Mouse (Mus musculus): Measurements from ENCODE around the gene Nln. TPM values are rescaled to one million over a fixed set of nuclear protein-coding genes. Genes with fewer than 3 reads are reported as not detected.

The Nln gene
- total RNA-seq, 1 experiment, result 24.2 TPM

- TF ChIP-seq ZNF384 (IDR thresholded peaks at IDR 0.05; ENCODE audit: low read depth, low read length), result no peak
- TF ChIP-seq ZC3H11A (IDR thresholded peaks at IDR 0.05; ENCODE audit: borderline replicate concordance, low read depth, low read length), result no peak
- no peak for TF ChIP-seq MAFK (IDR thresholded peaks at IDR 0.05; ENCODE audit: insufficient read depth, low read depth, low read length)
- no peak for TF ChIP-seq HCFC1 (IDR thresholded peaks at IDR 0.05; ENCODE audit: borderline replicate concordance, insufficient read depth, low read length)
- no peak for TF ChIP-seq CHD2 (IDR thresholded peaks at IDR 0.05; ENCODE audit: low read depth, low read length)
- no peaks in the 10 kb centered on the region for H3K9me3 ChIP-seq (ENCODE audit: control insufficient read depth, insufficient read depth, low read depth, low read length)
- H3K4me1 ChIP-seq (ENCODE audit: control insufficient read depth in 2 of 2, insufficient read depth in 2 of 2, low read length in 2 of 2, poor library complexity in 1 of 2), result no peaks in the 10 kb centered on the region
- in situ Hi-C loops (cut with MboI; ENCODE audit: low sequenced_read_pairs in 2 of 2, unreplicated experiment in 2 of 2), result no loop called here
- H3K4me3 ChIP-seq (ENCODE audit: insufficient read depth in 1 of 2, low read depth in 1 of 2, low read length in 2 of 2, poor library complexity in 1 of 2, severe bottlenecking in 1 of 2), result no peak overlapping the region
- no peaks in the 10 kb centered on the region; the same call in 1 of the 2 replicates for H3K36me3 ChIP-seq (ENCODE audit: control insufficient read depth, insufficient read depth, low read length, poor library complexity, severe bottlenecking)
- DNase-seq (ENCODE audit: low read depth, low spot score), result no peak
- H3K27ac ChIP-seq (ENCODE audit: insufficient read depth, low read depth, low read length, poor library complexity, severe bottlenecking), result no peak overlapping the region
- H3K9ac ChIP-seq (ENCODE audit: insufficient read depth, low read depth, low read length, poor library complexity, severe bottlenecking), result no peak overlapping the region
Measured at GRCm38 (mm10) chr13:104037531-104038290, 71.7 kb downstream of the Nln start.

GRCm38 (mm10) chr13:104036494-104037290, 72.7 kb downstream of the Nln start:
- Histone ChIP-seq H3K9me3 (ENCODE audit: control insufficient read depth, insufficient read depth, low read depth, low read length) (no peaks in the 10 kb centered on the region), H3K9ac (ENCODE audit: insufficient read depth, low read depth, low read length, poor library complexity, severe bottlenecking) (no peak overlapping the region), H3K27ac (ENCODE audit: insufficient read depth, low read depth, low read length, poor library complexity, severe bottlenecking) (no peak overlapping the region), H3K4me1 (ENCODE audit: control insufficient read depth in 2 of 2, insufficient read depth in 2 of 2, low read length in 2 of 2, poor library complexity in 1 of 2) (0 out of 4 replicates have a peak, but pooled peaks cover 0 to 3% of the 10 kb centered on the region in 2 experiments), H3K36me3 (ENCODE audit: control insufficient read depth, insufficient read depth, low read length, poor library complexity, severe bottlenecking) (no peaks in the 10 kb centered on the region; the same call in 1 of the 2 replicates), H3K4me3 (ENCODE audit: insufficient read depth in 1 of 2, low read depth in 1 of 2, low read length in 2 of 2, poor library complexity in 1 of 2, severe bottlenecking in 1 of 2) (no peak overlapping the region)
- no peak for TF ChIP-seq ZNF384 (IDR thresholded peaks at IDR 0.05; ENCODE audit: low read depth, low read length)
- no peak for TF ChIP-seq ZC3H11A (IDR thresholded peaks at IDR 0.05; ENCODE audit: borderline replicate concordance, low read depth, low read length)
- TF ChIP-seq HCFC1 (IDR thresholded peaks at IDR 0.05; ENCODE audit: borderline replicate concordance, insufficient read depth, low read length), result no peak
- in situ Hi-C loops (cut with MboI; ENCODE audit: low sequenced_read_pairs in 2 of 2, unreplicated experiment in 2 of 2), result no loop called here
- DNase-seq (ENCODE audit: low read depth, low spot score), result no peak

- Histone ChIP-seq H3K27ac (ENCODE audit: insufficient read depth, low read depth, low read length, poor library complexity, severe bottlenecking) (no peak overlapping the region), H3K4me1 (ENCODE audit: control insufficient read depth in 2 of 2, insufficient read depth in 2 of 2, low read length in 2 of 2, poor library complexity in 1 of 2) (0 out of 4 replicates have a peak, but pooled peaks cover 0 to 3% of the 10 kb centered on the region in 2 experiments), H3K4me3 (ENCODE audit: insufficient read depth in 1 of 2, low read depth in 1 of 2, low read length in 2 of 2, poor library complexity in 1 of 2, severe bottlenecking in 1 of 2) (no peak overlapping the region), H3K9ac (ENCODE audit: insufficient read depth, low read depth, low read length, poor library complexity, severe bottlenecking) (no peak overlapping the region), H3K9me3 (ENCODE audit: control insufficient read depth, insufficient read depth, low read depth, low read length) (no peaks in the 10 kb centered on the region), H3K36me3 (ENCODE audit: control insufficient read depth, insufficient read depth, low read length, poor library complexity, severe bottlenecking) (no peaks in the 10 kb centered on the region; the same call in 1 of the 2 replicates)
- in situ Hi-C loops (cut with MboI; ENCODE audit: low sequenced_read_pairs in 2 of 2, unreplicated experiment in 2 of 2), result no loop called here
- TF ChIP-seq ZNF384 (IDR thresholded peaks at IDR 0.05; ENCODE audit: low read depth, low read length) (no peak), MAFK (IDR thresholded peaks at IDR 0.05; ENCODE audit: insufficient read depth, low read depth, low read length) (no peak), CHD2 (IDR thresholded peaks at IDR 0.05; ENCODE audit: low read depth, low read length) (no peak), HCFC1 (IDR thresholded peaks at IDR 0.05; ENCODE audit: borderline replicate concordance, insufficient read depth, low read length) (no peak), ZC3H11A (IDR thresholded peaks at IDR 0.05; ENCODE audit: borderline replicate concordance, low read depth, low read length) (no peak)
- no peak for DNase-seq (ENCODE audit: low read depth, low spot score)
Measured at GRCm38 (mm10) chr13:104035651-104036050, 73.8 kb downstream of the Nln start.

- in situ Hi-C loops (cut with MboI; ENCODE audit: low sequenced_read_pairs in 2 of 2, unreplicated experiment in 2 of 2), result no loop called here
- Histone ChIP-seq H3K4me1 (ENCODE audit: control insufficient read depth in 2 of 2, insufficient read depth in 2 of 2, low read length in 2 of 2, poor library complexity in 1 of 2) (peaks cover 0 to 8% of the 10 kb centered on the region in 2 experiments; a peak in 1 of 4 replicates), H3K9me3 (ENCODE audit: control insufficient read depth, insufficient read depth, low read depth, low read length) (no peaks in the 10 kb centered on the region), H3K27ac (ENCODE audit: insufficient read depth, low read depth, low read length, poor library complexity, severe bottlenecking) (no peak overlapping the region), H3K36me3 (ENCODE audit: control insufficient read depth, insufficient read depth, low read length, poor library complexity, severe bottlenecking) (no peaks in the 10 kb centered on the region; the same call in 1 of the 2 replicates), H3K9ac (ENCODE audit: insufficient read depth, low read depth, low read length, poor library complexity, severe bottlenecking) (no peak overlapping the region), H3K4me3 (ENCODE audit: insufficient read depth in 1 of 2, low read depth in 1 of 2, low read length in 2 of 2, poor library complexity in 1 of 2, severe bottlenecking in 1 of 2) (no peak overlapping the region)
- TF ChIP-seq ZC3H11A (IDR thresholded peaks at IDR 0.05; ENCODE audit: borderline replicate concordance, low read depth, low read length) (no peak), MAFK (IDR thresholded peaks at IDR 0.05; ENCODE audit: insufficient read depth, low read depth, low read length) (no peak), CHD2 (IDR thresholded peaks at IDR 0.05; ENCODE audit: low read depth, low read length) (no peak), HCFC1 (IDR thresholded peaks at IDR 0.05; ENCODE audit: borderline replicate concordance, insufficient read depth, low read length) (no peak), ZNF384 (IDR thresholded peaks at IDR 0.05; ENCODE audit: low read depth, low read length) (no peak)
- no peak for DNase-seq (ENCODE audit: low read depth, low spot score)
Measured at GRCm38 (mm10) chr13:104034854-104035253, 74.6 kb downstream of the Nln start.
